Mouse (Mus musculus) erythroblast, embryonic 14.5 days (primary cell): ENCODE results near the gene Lhfpl5. TPM values are rescaled to one million over a fixed set of nuclear protein-coding genes. Genes with fewer than 3 reads are reported as not detected.

ENCODE experiments used
- H3K27me3 ChIP-seq: 2 replicates; pipeline ENCODE4 v1.6.1; 2012; ENCODE audit warnings: inconsistent platforms; ENCODE audit not compliant: control insufficient read depth
- H3K36me3 ChIP-seq: 2 replicates; pipeline ENCODE4 v1.6.1; 2012; ENCODE audit warnings: mild to moderate bottlenecking, inconsistent platforms; ENCODE audit not compliant: control insufficient read depth
- H3K4me1 ChIP-seq: 2 replicates; pipeline ENCODE4 v1.6.1; 2012; ENCODE audit warnings: inconsistent platforms; ENCODE audit not compliant: control insufficient read depth
- H3K4me3 ChIP-seq: replicated peaks from 2 replicates; pipeline ENCODE3; 2012; ENCODE audit warnings: moderate library complexity, mild to moderate bottlenecking, inconsistent platforms
- H3K9me3 ChIP-seq: 2 replicates; pipeline ENCODE4 v1.6.1; 2012; ENCODE audit warnings: low read length, inconsistent platforms, mixed read lengths; ENCODE audit not compliant: control insufficient read depth
- GATA1 ChIP-seq: IDR thresholded peaks from 2 replicates; pipeline ENCODE4 v1.6.1; 2012; ENCODE audit warnings: low read length, inconsistent platforms, mixed read lengths
- TAL1 ChIP-seq: IDR thresholded peaks from 3 replicates; pipeline ENCODE4 v1.6.1; 2012; ENCODE audit warnings: low read length, inconsistent platforms, mixed read lengths
- polyA plus RNA-seq: library from polyadenylated mRNA; stranded (reverse); fragments of >175 nt; gene quantifications from 2 replicates; pipeline ENCODE4 v1.2.3, GENCODE M21; 2012

The Lhfpl5 gene
- polyA plus RNA-seq, 1 experiment: not detected

DNA sequence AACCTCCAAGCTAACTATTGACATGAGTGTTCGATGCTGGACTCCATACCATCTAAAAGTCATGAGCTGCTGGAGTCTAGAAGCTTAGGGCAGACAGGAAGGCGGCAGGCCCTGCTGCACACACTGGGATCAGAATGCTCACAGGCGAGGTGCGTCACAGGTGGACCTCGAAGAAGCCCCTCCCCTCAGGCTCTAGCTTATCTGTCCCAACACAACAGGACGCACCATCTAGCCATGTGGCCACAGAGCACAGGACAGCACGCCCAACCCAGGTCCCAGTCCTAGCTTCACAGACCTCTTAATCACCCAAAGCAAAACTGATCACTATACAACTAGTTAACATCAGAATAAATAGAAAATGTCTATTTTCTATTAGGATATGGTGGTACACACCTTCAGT, 42.7 kb downstream of the Lhfpl5 start:
- peaks cover 52% of the 10 kb centered on the region for H3K36me3 ChIP-seq

GRCm38 (mm10) chr17:28618775-28619174, 43.3 kb downstream of the Lhfpl5 start:
- Histone ChIP-seq H3K4me1 (peaks cover 72% of the 10 kb centered on the region), H3K36me3 (peaks cover 49% of the 10 kb centered on the region), H3K9me3 (no peaks in the 10 kb centered on the region), H3K27me3 (no peaks in the 10 kb centered on the region), H3K4me3 (no peak overlapping the region)
- TF ChIP-seq GATA1: no peak
- no peak for TF ChIP-seq TAL1

More for the DNA sequence above, 42.7 kb downstream of the Lhfpl5 start:
- H3K4me1 ChIP-seq: peaks cover 75% of the 10 kb centered on the region
- no peak overlapping the region for H3K4me3 ChIP-seq
- no peak for TF ChIP-seq TAL1
- TF ChIP-seq GATA1: no peak
- H3K9me3 ChIP-seq: no peaks in the 10 kb centered on the region
- H3K27me3 ChIP-seq: no peaks in the 10 kb centered on the region

GRCm38 (mm10) chr17:28621381-28622299, 46.2 kb downstream of the Lhfpl5 start:
- Histone ChIP-seq H3K27me3 (no peaks in the 10 kb centered on the region; the same call in 1 of the 2 replicates), H3K4me3 (peak overlapping the region; percentile 92), H3K4me1 (peaks cover 55% of the 10 kb centered on the region), H3K36me3 (peaks cover 27% of the 10 kb centered on the region), H3K9me3 (no peaks in the 10 kb centered on the region)
- TF ChIP-seq GATA1 (no peak), TAL1 (no peak)

GRCm38 (mm10) chr17:28622300-28622759, 46.9 kb downstream of the Lhfpl5 start, which contains the start of gene Srpk1:
Gene Srpk1 (minus strand): TSS chr17:28622709.
- Histone ChIP-seq H3K36me3 (peaks cover 25% of the 10 kb centered on the region), H3K9me3 (no peaks in the 10 kb centered on the region), H3K27me3 (no peaks in the 10 kb centered on the region; the same call in 1 of the 2 replicates), H3K4me3 (peak within 1 kb of the TSS; percentile 92), H3K4me1 (peaks cover 52% of the 10 kb centered on the region)
- TF ChIP-seq TAL1 (no peak), GATA1 (no peak)

GRCm38 (mm10) chr17:28624841-28625240, 49.4 kb downstream of the Lhfpl5 start:
- Histone ChIP-seq H3K27me3 (no peaks in the 10 kb centered on the region; the same call in 1 of the 2 replicates), H3K4me3 (no peak overlapping the region), H3K36me3 (peaks cover 4% of the 10 kb centered on the region), H3K9me3 (no peaks in the 10 kb centered on the region), H3K4me1 (peaks cover 40% of the 10 kb centered on the region)
- TF ChIP-seq TAL1: no peak
- TF ChIP-seq GATA1: no peak

GRCm38 (mm10) chr17:28625327-28625726, 49.9 kb downstream of the Lhfpl5 start:
- Histone ChIP-seq H3K4me1 (peaks cover 35% of the 10 kb centered on the region), H3K27me3 (no peaks in the 10 kb centered on the region; the same call in 1 of the 2 replicates), H3K4me3 (no peak overlapping the region), H3K36me3 (no peaks in the 10 kb centered on the region), H3K9me3 (no peaks in the 10 kb centered on the region)
- TF ChIP-seq GATA1 (no peak), TAL1 (no peak)

DNA sequence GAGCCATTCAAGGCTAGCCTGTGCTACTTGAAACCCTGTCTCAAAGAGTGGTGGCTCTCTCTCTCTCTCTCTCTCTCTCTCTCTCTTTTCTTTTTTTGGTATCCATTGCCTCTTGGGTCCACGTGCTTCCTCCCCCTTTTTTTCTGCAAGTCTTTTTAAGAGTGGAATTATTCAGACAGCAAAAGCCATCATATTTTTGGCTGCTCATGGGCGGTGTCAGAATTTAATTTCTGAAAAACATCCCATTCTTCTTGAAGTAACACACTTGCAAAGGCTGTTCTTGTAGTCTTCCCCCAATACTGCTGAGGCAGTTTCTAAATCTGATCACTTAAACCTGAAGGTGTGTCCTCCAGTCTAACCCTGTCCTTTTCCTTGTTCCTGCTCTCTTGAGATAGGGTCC, 51.5 kb downstream of the Lhfpl5 start:
- TF ChIP-seq GATA1 (no peak), TAL1 (no peak)
- H3K9me3 ChIP-seq: no peaks in the 10 kb centered on the region
- no peaks in the 10 kb centered on the region for H3K36me3 ChIP-seq
- H3K27me3 ChIP-seq: no peaks in the 10 kb centered on the region; the same call in 1 of the 2 replicates
- no peak overlapping the region for H3K4me3 ChIP-seq
- peaks cover 19% of the 10 kb centered on the region for H3K4me1 ChIP-seq

DNA sequence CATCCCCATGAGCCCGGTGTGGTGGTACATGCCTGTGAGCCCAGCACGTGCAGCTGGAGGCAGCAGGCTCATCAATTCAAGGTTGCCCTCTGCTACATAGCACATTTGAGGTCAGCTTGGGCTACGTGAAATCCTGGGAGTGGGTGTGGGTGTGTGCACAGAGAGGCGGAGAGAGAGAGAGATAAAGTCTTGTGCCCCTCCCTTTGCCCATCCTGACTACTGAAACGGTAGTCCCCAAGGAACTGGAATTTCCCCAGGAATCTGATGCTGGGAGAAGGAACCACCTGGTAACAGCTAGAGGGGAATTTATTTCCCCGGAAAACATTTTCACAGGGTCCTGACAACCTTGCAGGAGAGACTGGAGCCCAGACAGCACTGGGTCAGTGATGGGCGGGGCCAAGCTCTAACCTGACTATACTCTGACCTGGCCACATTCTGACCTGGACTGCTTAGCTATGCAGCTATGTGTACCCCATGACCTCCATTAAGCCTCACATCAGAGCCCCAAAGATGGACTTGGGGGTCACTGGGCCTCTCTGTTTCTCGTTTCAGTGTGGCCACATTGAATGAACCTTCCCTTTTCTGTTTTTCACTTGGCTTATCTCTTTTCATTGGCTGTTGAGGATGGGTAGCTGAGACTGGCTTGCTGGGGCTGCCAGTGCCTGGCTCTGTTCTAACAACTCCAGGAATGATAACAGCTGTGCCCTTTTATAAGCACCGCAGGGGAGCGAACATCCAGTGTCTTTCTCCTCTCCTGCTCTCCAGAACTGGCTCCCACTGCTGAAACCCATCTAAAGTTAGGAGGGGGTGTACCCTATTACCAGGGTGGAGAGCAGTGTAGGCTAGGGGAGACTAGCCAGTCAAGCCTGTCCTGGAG, 53.0 kb downstream of the Lhfpl5 start:
- Histone ChIP-seq H3K4me1 (peaks cover 10% of the 10 kb centered on the region), H3K9me3 (no peaks in the 10 kb centered on the region), H3K4me3 (no peak overlapping the region), H3K27me3 (no peaks in the 10 kb centered on the region; the same call in 1 of the 2 replicates), H3K36me3 (no peaks in the 10 kb centered on the region)
- TF ChIP-seq GATA1 (no peak), TAL1 (no peak)

GRCm38 (mm10) chr17:28629125-28629524, 53.7 kb downstream of the Lhfpl5 start:
- Histone ChIP-seq H3K36me3 (no peaks in the 10 kb centered on the region), H3K9me3 (no peaks in the 10 kb centered on the region), H3K4me3 (no peak overlapping the region), H3K4me1 (peaks cover 10% of the 10 kb centered on the region), H3K27me3 (no peaks in the 10 kb centered on the region; the same call in 1 of the 2 replicates)
- TF ChIP-seq TAL1 (no peak), GATA1 (no peak)

Other genes starting within 250 kb of the Lhfpl5 start
- 529 and 604 TPM in 2 replicates for gene Rpl10a, start 247.2 kb upstream of the Lhfpl5 start, polyA plus RNA-seq
- 0.22 and 0.26 TPM in 2 replicates for gene Tead3, start 224.8 kb upstream of the Lhfpl5 start, polyA plus RNA-seq
- 0.19 and 0.26 TPM in 2 replicates for gene Tulp1, start 210.4 kb upstream of the Lhfpl5 start, polyA plus RNA-seq
- gene Fkbp5, start 58.1 kb upstream of the Lhfpl5 start, polyA plus RNA-seq: 0.32 and 0.33 TPM in 2 replicates
- not detected in 2 replicates for gene Armc12, start 44.8 kb upstream of the Lhfpl5 start, polyA plus RNA-seq
- gene Clpsl2, start 26.2 kb upstream of the Lhfpl5 start, polyA plus RNA-seq: not detected in 2 replicates
- not detected in 2 replicates for gene Clps, start 14.9 kb upstream of the Lhfpl5 start, polyA plus RNA-seq
- gene Srpk1, start 47.1 kb downstream of the Lhfpl5 start, polyA plus RNA-seq: 1.4 and 1.5 TPM in 2 replicates
- gene Slc26a8, start 114.6 kb downstream of the Lhfpl5 start, polyA plus RNA-seq: 0.04 and 0.08 TPM in 2 replicates
- gene Mapk14, start 115.7 kb downstream of the Lhfpl5 start, polyA plus RNA-seq: 1.5 and 2.2 TPM in 2 replicates
- not detected in 2 replicates for gene AC170998.1, start 150.4 kb downstream of the Lhfpl5 start, polyA plus RNA-seq
- gene Mapk13, start 193.7 kb downstream of the Lhfpl5 start, polyA plus RNA-seq: not detected in 2 replicates
- gene Brpf3, start 225.4 kb downstream of the Lhfpl5 start, polyA plus RNA-seq: 88.3 and 88.4 TPM in 2 replicates